Comparison of ENCODE assay signal across 17 mouse cellular contexts in genomic region chr4:138696720-138697119, GRCm38 (mm10). TPM values are rescaled to one million over a fixed set of nuclear protein-coding genes. Genes with fewer than 3 reads are reported as not detected.
DNase-seq lines count a peak whose midpoint lies in the region; ATAC-seq lines count a peak whose summit lies in the region.
"Had no signal": no experiment of that assay in that cellular context is flagged by ENCODE, and none has a peak within 500 bp of the region (broad histone marks: within the 10 kb centered on the region; RNA-seq: fewer than 3 reads in every experiment).

No protein-coding gene starts in this region.

- H3K4me2 ChIP-seq in forebrain, embryonic 15.5 days (replicated peaks), result no peak overlapping the region
- no peak overlapping the region for H3K4me2 ChIP-seq in intestine, embryonic 15.5 days (replicated peaks)
- H3K4me2 ChIP-seq in kidney, embryonic 16.5 days (replicated peaks; ENCODE audit: low read depth, low read length), result no peak overlapping the region
- H3K4me2 ChIP-seq: liver, embryonic 13.5 days had no signal

- H3K36me3 ChIP-seq in forebrain, embryonic 10.5 days (replicated peaks), result no peaks in the 10 kb centered on the region
- no peaks in the 10 kb centered on the region for H3K36me3 ChIP-seq in forebrain, embryonic 15.5 days
- H3K36me3 ChIP-seq in intestine, embryonic 15.5 days, result no peaks in the 10 kb centered on the region
- no peaks in the 10 kb centered on the region for H3K36me3 ChIP-seq in kidney, embryonic 16.5 days (ENCODE audit: insufficient read depth, low read length)
- H3K36me3 ChIP-seq: limb, embryonic 10.5 days; liver, embryonic 13.5 days had no signal

- peaks cover 56% of the 10 kb centered on the region for H3K4me1 ChIP-seq in forebrain, embryonic 10.5 days
- H3K4me1 ChIP-seq in forebrain, embryonic 15.5 days, result peaks cover 28% of the 10 kb centered on the region
- 0 out of 2 replicates have a peak, but pooled peaks cover 2% of the 10 kb centered on the region for H3K4me1 ChIP-seq in intestine, embryonic 15.5 days (replicated peaks)
- H3K4me1 ChIP-seq in kidney, embryonic 16.5 days (ENCODE audit: insufficient read depth, low read length), result no peaks in the 10 kb centered on the region; the same call in 1 of the 2 replicates
- H3K4me1 ChIP-seq: liver, embryonic 13.5 days had no signal

- H3K27me3 ChIP-seq in forebrain, embryonic 10.5 days (ENCODE audit: poor library complexity, severe bottlenecking), result peaks cover 73% of the 10 kb centered on the region
- no peaks in the 10 kb centered on the region for H3K27me3 ChIP-seq in forebrain, embryonic 15.5 days
- H3K27me3 ChIP-seq in intestine, embryonic 15.5 days (replicated peaks), result peaks cover 5% of the 10 kb centered on the region
- H3K27me3 ChIP-seq in kidney, embryonic 16.5 days (ENCODE audit: insufficient read depth, low read length), result peaks cover 10% of the 10 kb centered on the region

- no peak overlapping the region for H3K4me3 ChIP-seq in forebrain, embryonic 10.5 days
- no peak overlapping the region for H3K4me3 ChIP-seq in forebrain, embryonic 15.5 days
- H3K4me3 ChIP-seq in intestine, embryonic 15.5 days (replicated peaks), result no peak overlapping the region
- no peak overlapping the region for H3K4me3 ChIP-seq in kidney, embryonic 16.5 days (ENCODE audit: low read length)
- H3K4me3 ChIP-seq: limb, embryonic 10.5 days; liver, embryonic 13.5 days had no signal

- no peak for ATAC-seq in forebrain, embryonic 15.5 days (replicated peaks)
- ATAC-seq in intestine, embryonic 15.5 days, result peak; percentile 56; the same call in 1 of the 2 replicates
- peak; percentile 49; the same call in 1 of the 2 replicates for ATAC-seq in kidney, embryonic 16.5 days (ENCODE audit: low FRiP score, low TSS enrichment)
- no peak for ATAC-seq in erythroblast, adult 5-6 weeks (replicated peaks; ENCODE audit: low FRiP score, poor library complexity, severe bottlenecking)
- ATAC-seq: hindbrain, embryonic 16.5 days; lung, postnatal 0 days had no signal

- DNase-seq in forebrain, embryonic 10.5 days (ENCODE audit: extremely low spot score, low spot score), result peak; percentile 43
- DNase-seq in R1 (ENCODE audit: low read depth, low spot score), result peak; percentile 44
- no peak for DNase-seq in right cerebral cortex, adult 18-20 months
- no peak for DNase-seq in heart, adult 18-20 months
- DNase-seq: cerebellum, adult 2 months; gastrocnemius, postnatal 36 days; layer of hippocampus, adult 9-11 months; liver, embryonic 13.5 days; spleen, adult 18-20 months had no signal

- H3K9ac ChIP-seq in forebrain, embryonic 15.5 days (replicated peaks), result no peak overlapping the region
- no peak overlapping the region for H3K9ac ChIP-seq in intestine, embryonic 15.5 days
- no peak overlapping the region for H3K9ac ChIP-seq in kidney, embryonic 16.5 days (replicated peaks; ENCODE audit: low read length)
- H3K9ac ChIP-seq: liver, embryonic 13.5 days had no signal

- H3K27ac ChIP-seq in forebrain, embryonic 10.5 days, result peak overlapping the region; percentile 64
- H3K27ac ChIP-seq in forebrain, embryonic 15.5 days (replicated peaks), result no peak overlapping the region
- H3K27ac ChIP-seq in intestine, embryonic 15.5 days, result no peak overlapping the region
- H3K27ac ChIP-seq in kidney, embryonic 16.5 days (ENCODE audit: low read length), result peak overlapping the region; percentile 47; the same call in 1 of the 2 replicates
- H3K27ac ChIP-seq: limb, embryonic 10.5 days; liver, embryonic 13.5 days had no signal

- H3K9me3 ChIP-seq in forebrain, embryonic 10.5 days, result no peaks in the 10 kb centered on the region
- H3K9me3 ChIP-seq in forebrain, embryonic 15.5 days, result no peaks in the 10 kb centered on the region
- H3K9me3 ChIP-seq in intestine, embryonic 15.5 days, result no peaks in the 10 kb centered on the region
- H3K9me3 ChIP-seq in kidney, embryonic 16.5 days (ENCODE audit: low read length), result no peaks in the 10 kb centered on the region
- H3K9me3 ChIP-seq: limb, embryonic 10.5 days; liver, embryonic 13.5 days had no signal

- 9% methylated on average over 7 of the region's 7 CpGs for WGBS in forebrain, embryonic 10.5 days
- WGBS in forebrain, embryonic 15.5 days, result 2% methylated on average over 7 of the region's 7 CpGs
- WGBS in intestine, embryonic 15.5 days, result 19% methylated on average over 7 of the region's 7 CpGs
- 10% methylated on average over 7 of the region's 7 CpGs for WGBS in kidney, embryonic 16.5 days

RNA-seq across cellular contexts. Expression of gene Pla2g2c, which starts 27.9 kb away (rescaled TPM):
- 0.33 and 0.57 TPM in 2 replicates for polyA plus RNA-seq in forebrain, embryonic 10.5 days (2016; fragmentation: Nextera tagmentation; extraction: Ambion mirVana)
- polyA plus RNA-seq in forebrain, embryonic 15.5 days (2015; fragmentation: Nextera tagmentation; extraction: Ambion mirVana), result 0.34 TPM in 1 of 2 replicates, not detected in the other
- polyA plus RNA-seq in intestine, embryonic 15.5 days (2015; fragmentation: Nextera tagmentation; extraction: Ambion mirVana), result 0.23 and 0.25 TPM in 2 replicates
- polyA plus RNA-seq in kidney, embryonic 16.5 days (2015; fragmentation: Nextera tagmentation; extraction: Ambion mirVana), result 0.47 and 0.59 TPM in 2 replicates
- not detected in 2 replicates for total RNA-seq in erythroblast, adult 5-6 weeks (2015; ENCODE audit: low replicate concordance)
- not detected in 2 replicates for total RNA-seq in erythroblast, adult 5-6 weeks (2017; ENCODE audit: low replicate concordance)
- total RNA-seq in heart, adult 18-20 months (2021), result under 1 TPM; 0.15 to 0.18 TPM
- total RNA-seq: gastrocnemius, postnatal 36 days; megakaryocyte-erythroid progenitor cell, adult 5-6 weeks had no signal
- polyA plus RNA-seq: liver, embryonic 13.5 days had no signal

RNA-seq across cellular contexts. Expression of gene Ubxn10, which starts 40.2 kb away (rescaled TPM):
- polyA plus RNA-seq in forebrain, embryonic 10.5 days (2016; fragmentation: Nextera tagmentation; extraction: Ambion mirVana), result 1.0 and 1.4 TPM in 2 replicates
- 2.0 and 3.2 TPM in 2 replicates for polyA plus RNA-seq in forebrain, embryonic 15.5 days (2015; fragmentation: Nextera tagmentation; extraction: Ambion mirVana)
- 1.3 and 1.7 TPM in 2 replicates for polyA plus RNA-seq in intestine, embryonic 15.5 days (2015; fragmentation: Nextera tagmentation; extraction: Ambion mirVana)
- 2.1 and 2.3 TPM in 2 replicates for polyA plus RNA-seq in kidney, embryonic 16.5 days (2015; fragmentation: Nextera tagmentation; extraction: Ambion mirVana)
- total RNA-seq in erythroblast, adult 5-6 weeks (2015; ENCODE audit: low replicate concordance), result not detected in 2 replicates
- not detected in 2 replicates for total RNA-seq in erythroblast, adult 5-6 weeks (2017; ENCODE audit: low replicate concordance)
- 1 to 10 TPM; 1.9 to 2.7 TPM for total RNA-seq in heart, adult 18-20 months (2021)
- total RNA-seq: megakaryocyte-erythroid progenitor cell, adult 5-6 weeks had no signal

Comparison
In these comparisons a context has a peak if more than half of its experiments do, and no peak if none do; other contexts are left out.
1. H3K27ac ChIP-seq: peak in forebrain, embryonic 10.5 days (single experiment) and kidney, embryonic 16.5 days (single experiment); none in forebrain, embryonic 15.5 days (single experiment) and intestine, embryonic 15.5 days (single experiment).
2. DNase-seq: peak in forebrain, embryonic 10.5 days (single experiment) and R1 (single experiment); none in right cerebral cortex, adult 18-20 months (single experiment) and heart, adult 18-20 months (0 of 2).
3. ATAC-seq: peak in intestine, embryonic 15.5 days (single experiment) and kidney, embryonic 16.5 days (single experiment); none in forebrain, embryonic 15.5 days (single experiment) and erythroblast, adult 5-6 weeks (single experiment).